Mouse (Mus musculus) heart, postnatal 0 days (tissue): Measurements from ENCODE around the gene Shc3.

Source experiments
- CTCF ChIP-seq: IDR thresholded peaks from 2 replicates; pipeline ENCODE4 v1.5.1; 2016; ENCODE audit warnings: antibody characterized with exemption, control low read depth, low read depth
- EP300 ChIP-seq: IDR thresholded peaks from 2 replicates; pipeline ENCODE4 v1.6.1; 2016; ENCODE audit warnings: antibody characterized with exemption, low read depth

GRCm38 (mm10) chr13:51526480-51526879, 42.7 kb downstream of the Shc3 start:
- TF ChIP-seq CTCF (no peak; the same call in 1 of the 2 replicates), EP300 (no peak)
